Mouse (Mus musculus) cerebellum, adult 18-20 months (tissue): ENCODE data around the gene Spcs2.

Experiments used
- DNase-seq, 2 experiments: peaks; one replicate each; pipeline ENCODE4 v3.0.0; 2021

The Spcs2 gene

GRCm38 (mm10) chr7:99864241-99865028 is 1.2 kb upstream of the Spcs2 start:
- DNase-seq = no peak

- DNase-seq = peak; percentile 94 to 99
Measured at GRCm38 (mm10) chr7:99858813-99859585, 4.3 kb downstream of the Spcs2 start, which contains the start of gene Xrra1. TSS of gene Xrra1 (plus strand) at chr7:99859116.

GRCm38 (mm10) chr7:99858175-99858812 is 5.0 kb downstream of the Spcs2 start:
- DNase-seq = no peak

GRCm38 (mm10) chr7:99856266-99856861 is 6.9 kb downstream of the Spcs2 start:
- DNase-seq = no peak

- no peak for DNase-seq
Measured at GRCm38 (mm10) chr7:99854311-99854710, 9.0 kb downstream of the Spcs2 start.

- DNase-seq = no peak
Measured at GRCm38 (mm10) chr7:99853350-99853749, 9.9 kb downstream of the Spcs2 start.

GRCm38 (mm10) chr7:99851618-99852017 is 11.6 kb downstream of the Spcs2 start:
- no peak for DNase-seq

GRCm38 (mm10) chr7:99851121-99851520 is 12.1 kb downstream of the Spcs2 start:
- DNase-seq = no peak

GRCm38 (mm10) chr7:99850534-99850933 is 12.7 kb downstream of the Spcs2 start:
- DNase-seq = no peak

GRCm38 (mm10) chr7:99845533-99846236 is 17.6 kb downstream of the Spcs2 start:
- no peak for DNase-seq

GRCm38 (mm10) chr7:99838241-99838640 is 25.0 kb downstream of the Spcs2 start:
- DNase-seq = no peak

- DNase-seq = no peak
Measured at GRCm38 (mm10) chr7:99837358-99838071, 25.7 kb downstream of the Spcs2 start.

GRCm38 (mm10) chr7:99836781-99837180 is 26.5 kb downstream of the Spcs2 start:
- DNase-seq = no peak

- DNase-seq = no peak
Measured at GRCm38 (mm10) chr7:99834314-99834853, 28.9 kb downstream of the Spcs2 start.

- DNase-seq = no peak
Measured at GRCm38 (mm10) chr7:99833846-99834222, 29.4 kb downstream of the Spcs2 start.

- no peak for DNase-seq
Measured at GRCm38 (mm10) chr7:99833115-99833845, 30.0 kb downstream of the Spcs2 start.

GRCm38 (mm10) chr7:99828083-99828570 is 35.1 kb downstream of the Spcs2 start, which contains the start of gene Neu3:
TSS of gene Neu3 (minus strand) at chr7:99828417.
- peak; percentile 93 to 96 for DNase-seq

GRCm38 (mm10) chr7:99826096-99826495 is 37.2 kb downstream of the Spcs2 start:
- no peak for DNase-seq

GRCm38 (mm10) chr7:99825511-99825910 is 37.8 kb downstream of the Spcs2 start:
- DNase-seq = no peak
